Mouse (Mus musculus) megakaryocyte, embryonic 14.5 days (primary cell): Measurements from ENCODE around the gene Fubp1.

Experiments
- FLI1 ChIP-seq: IDR thresholded peaks from 2 replicates; pipeline ENCODE4 v1.6.1; 2012; ENCODE audit warnings: low read length, inconsistent platforms, mixed read lengths
- GATA1 ChIP-seq: IDR thresholded peaks from 3 replicates; pipeline ENCODE4 v1.6.1; 2012; ENCODE audit warnings: mixed read lengths, low read length, inconsistent platforms, borderline replicate concordance

DNA sequence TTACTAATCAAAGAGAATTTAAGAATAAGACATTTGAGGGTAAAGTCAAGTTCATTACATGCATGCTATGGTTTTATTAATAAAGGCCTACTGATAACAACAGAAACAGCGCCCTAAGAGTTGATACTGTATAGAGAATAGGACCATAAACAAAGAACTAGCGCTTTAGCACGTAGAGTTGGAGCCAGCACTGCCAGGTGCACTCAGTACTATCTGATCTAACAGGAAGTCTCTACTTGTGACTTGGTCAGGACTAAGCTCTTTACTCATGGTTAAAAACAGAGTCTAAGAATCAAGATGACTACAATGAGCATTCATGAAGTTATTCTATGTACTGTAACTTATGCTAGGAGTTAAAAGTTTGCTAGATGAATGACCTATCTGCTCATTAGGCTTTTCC, 5.6 kb upstream of the Fubp1 start:
- no peak for TF ChIP-seq GATA1
- TF ChIP-seq FLI1, result no peak
